Mouse (Mus musculus): ENCODE data around the gene Pknox1. TPM values are rescaled to one million over a fixed set of nuclear protein-coding genes. Genes with fewer than 3 reads are reported as not detected.

The Pknox1 gene
- 10 to 100 TPM; 33.2 to 37.4 TPM for total RNA-seq (2023)

GRCm38 (mm10) chr17:31564015-31564857 is at the start of gene Pknox1:
Gene Pknox1 (plus strand): TSS chr17:31564734.

GRCm38 (mm10) chr17:31519946-31520838 is 44.3 kb upstream of the Pknox1 start, which contains the start of the genes Wdr4 and Ndufv3:
Gene Wdr4 (minus strand): TSS chr17:31519980.
Gene Ndufv3 (plus strand): TSS chr17:31520115.

GRCm38 (mm10) chr17:31636942-31637811 is 72.6 kb downstream of the Pknox1 start, which contains the start of gene Cbs:
Gene Cbs (minus strand): TSS chr17:31637238.

Other genes starting within 250 kb of the Pknox1 start
- gene Pde9a, start 178.5 kb upstream of the Pknox1 start, total RNA-seq (2023): under 1 TPM in 1 of 2 experiments, not detected in 1; 0.70 TPM
- 10 to 100 TPM; 29.8 to 33.8 TPM for gene Wdr4, start 44.8 kb upstream of the Pknox1 start, total RNA-seq (2023)
- gene Ndufv3, start 44.6 kb upstream of the Pknox1 start, total RNA-seq (2023): 100 to 1,000 TPM in 1 of 2 experiments, 10 to 100 TPM in 1; 73.5 to 102 TPM
- under 1 TPM in 1 of 2 experiments, not detected in 1; 0.23 TPM for gene Cbs, start 72.5 kb downstream of the Pknox1 start, total RNA-seq (2023)
- 100 to 1,000 TPM; 304 to 307 TPM for gene U2af1, start 94.2 kb downstream of the Pknox1 start, total RNA-seq (2023)
- gene Cryaa, start 113.1 kb downstream of the Pknox1 start, total RNA-seq (2023): not detected

Data from B cell, adult 67 days (primary cell).